Mouse (Mus musculus) CD4-positive, CD25-positive, alpha-beta regulatory T cell, adult 2 months (primary cell): Measurements from ENCODE around the gene Gipc2.

Experiments used
- DNase-seq: peaks from one replicate; pipeline ENCODE4 v3.0.0-alpha.2; 2012; ENCODE audit warnings: low read depth, low spot score

Gipc2 gene

DNA sequence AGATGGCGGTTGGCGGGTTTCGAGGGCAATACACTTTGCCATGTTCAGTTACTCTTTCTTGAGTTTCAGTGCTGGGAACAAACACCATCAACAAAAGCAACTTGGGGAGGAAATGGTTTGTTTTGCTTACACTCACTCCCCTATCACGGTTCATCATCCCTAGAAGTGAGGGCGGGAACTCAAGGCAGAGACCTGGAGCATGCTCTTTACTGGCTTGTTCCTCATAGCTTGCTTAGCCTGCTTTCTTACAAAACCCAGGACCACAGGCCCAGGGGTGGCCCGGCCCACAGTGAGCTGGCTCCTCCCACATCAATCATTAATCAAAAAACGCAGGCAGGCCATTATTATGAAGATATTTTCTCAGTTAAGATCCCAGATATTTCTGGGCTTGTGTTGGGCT, 89.9 kb downstream of the Gipc2 start:
- no peak for DNase-seq

DNA sequence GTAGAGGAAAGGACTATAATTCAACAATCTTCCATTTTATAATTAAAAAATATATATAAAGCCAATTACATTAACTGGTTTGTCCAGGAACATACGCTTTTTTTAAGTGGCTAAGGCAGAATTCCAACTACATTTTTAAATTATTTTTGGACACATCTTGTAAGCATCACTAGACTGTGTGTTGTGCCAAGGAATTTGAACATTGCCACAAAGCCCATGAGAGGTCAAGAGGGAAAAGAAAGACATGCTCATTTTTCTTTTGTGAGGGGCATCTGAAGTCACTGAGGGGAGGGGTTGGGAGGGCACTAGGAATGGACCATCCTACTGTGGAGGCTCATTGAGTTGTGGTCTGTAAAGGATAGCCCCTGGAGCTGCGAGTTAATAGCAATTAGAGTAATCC, 97.0 kb downstream of the Gipc2 start:
- no peak for DNase-seq

DNA sequence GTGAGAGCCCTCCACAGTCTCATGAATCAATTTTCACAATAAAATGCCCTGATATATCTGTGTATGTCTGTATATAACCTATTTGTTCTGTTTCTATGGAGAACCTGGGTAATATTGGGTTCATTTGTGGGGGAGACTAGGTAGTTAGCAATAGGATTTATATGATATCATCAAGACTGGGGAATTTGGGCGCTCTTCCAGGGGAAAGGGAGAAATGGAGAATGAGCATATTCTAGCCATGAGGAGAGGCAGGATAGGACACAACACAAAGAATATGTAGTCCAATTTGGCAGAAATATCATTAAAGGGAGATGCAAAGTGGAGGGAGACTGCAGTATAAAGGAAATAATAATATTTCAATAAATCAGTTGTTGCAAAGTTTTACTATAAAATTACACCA, 97.7 kb downstream of the Gipc2 start:
- DNase-seq, result no peak

DNA sequence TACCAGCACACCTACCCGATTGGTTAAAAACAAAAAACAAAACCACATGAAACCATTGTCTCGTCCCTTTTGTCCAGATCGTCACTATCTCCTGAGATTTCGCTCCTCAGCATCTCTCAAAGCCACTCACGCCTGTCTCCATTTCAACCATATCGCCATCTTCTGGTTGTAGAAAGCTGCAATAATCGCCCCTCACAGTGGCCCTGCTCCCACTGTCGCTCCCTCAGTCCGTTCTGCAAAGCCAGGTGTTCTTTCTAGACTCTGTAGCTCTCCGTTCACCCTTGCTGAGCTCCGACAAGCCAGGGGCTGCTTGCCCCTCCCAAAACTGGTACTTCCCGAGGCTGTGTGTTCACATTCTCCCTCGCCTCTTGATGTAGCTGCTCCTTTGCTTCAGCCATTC, 99.3 kb downstream of the Gipc2 start:
- DNase-seq, result no peak

DNA sequence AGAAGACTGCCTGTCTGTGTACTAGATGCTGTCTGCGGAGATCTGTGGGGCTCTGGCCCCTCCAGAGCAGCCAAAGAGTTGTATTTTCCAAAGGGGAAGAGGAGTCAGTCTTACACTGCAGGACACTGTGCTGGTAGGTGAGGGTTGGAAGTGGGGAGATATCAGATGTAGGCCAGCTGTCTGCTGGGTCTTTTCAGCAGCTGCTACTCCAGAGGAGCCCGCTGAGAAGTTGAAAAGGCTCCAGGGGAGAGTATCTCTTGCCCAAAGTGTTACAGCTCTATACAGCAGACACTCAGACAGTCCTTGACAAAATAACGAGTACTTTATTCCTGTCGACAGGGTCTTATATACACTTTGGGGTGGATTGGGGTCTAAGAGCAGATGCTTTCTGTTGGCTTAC, 100.2 kb downstream of the Gipc2 start:
- no peak for DNase-seq

DNA sequence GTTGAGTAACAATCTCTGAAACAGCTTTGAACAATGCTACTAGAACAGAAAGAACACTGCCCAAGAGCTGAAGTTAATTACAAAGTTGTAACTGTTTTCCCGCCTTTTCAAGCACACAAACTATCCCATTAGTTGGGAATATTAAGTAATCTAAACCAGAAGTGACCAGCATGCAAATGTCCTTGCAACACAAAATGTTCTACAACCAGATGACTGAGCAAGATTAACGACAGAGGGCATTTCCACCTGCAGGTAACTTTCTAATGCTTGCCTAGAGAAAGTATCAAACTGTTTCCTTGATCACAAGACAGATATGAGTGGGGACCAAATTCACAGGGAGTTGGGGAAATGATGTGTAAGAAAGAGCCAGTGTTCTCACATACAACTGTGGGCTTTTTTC, 101.9 kb downstream of the Gipc2 start:
- DNase-seq, result no peak

DNA sequence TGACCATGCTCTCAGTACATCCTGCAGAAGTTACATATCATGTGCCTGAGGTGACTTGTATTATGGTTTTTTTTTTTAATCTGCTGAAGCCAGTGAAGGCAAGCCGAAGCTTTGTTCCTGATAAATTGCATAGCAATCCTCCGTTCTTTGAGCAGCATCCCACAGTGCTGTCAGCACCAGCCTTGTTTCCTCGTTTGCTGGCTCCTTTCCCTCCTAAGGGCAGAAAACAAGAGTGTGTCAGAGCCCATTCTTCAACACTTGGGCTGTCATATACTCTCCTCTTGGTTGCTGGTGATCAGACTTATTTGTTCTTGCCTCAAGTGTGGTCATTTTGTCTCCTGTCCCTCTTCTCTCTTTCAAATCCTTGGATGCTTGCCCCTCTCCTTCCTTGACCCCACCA, 103.2 kb downstream of the Gipc2 start:
- DNase-seq, result no peak

DNA sequence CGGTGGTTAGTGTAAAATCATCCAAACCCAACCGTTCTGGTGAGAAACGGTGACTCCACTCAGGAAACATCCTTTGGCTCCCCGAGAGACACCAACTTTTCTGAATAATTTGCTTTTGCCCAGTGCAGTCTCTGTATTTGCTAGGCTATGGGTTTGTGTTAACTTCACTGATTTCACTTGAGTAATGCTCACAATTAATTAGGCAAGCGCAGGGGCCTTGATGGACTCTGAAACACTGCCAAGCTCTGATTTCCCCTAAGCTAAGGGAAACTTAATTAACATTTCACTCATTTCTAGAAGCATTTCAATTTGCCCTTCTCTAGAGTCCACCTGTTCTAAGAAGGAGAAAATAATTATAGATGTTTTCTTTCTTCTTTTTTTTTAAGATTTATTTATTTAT, 104.9 kb downstream of the Gipc2 start:
- no peak for DNase-seq

DNA sequence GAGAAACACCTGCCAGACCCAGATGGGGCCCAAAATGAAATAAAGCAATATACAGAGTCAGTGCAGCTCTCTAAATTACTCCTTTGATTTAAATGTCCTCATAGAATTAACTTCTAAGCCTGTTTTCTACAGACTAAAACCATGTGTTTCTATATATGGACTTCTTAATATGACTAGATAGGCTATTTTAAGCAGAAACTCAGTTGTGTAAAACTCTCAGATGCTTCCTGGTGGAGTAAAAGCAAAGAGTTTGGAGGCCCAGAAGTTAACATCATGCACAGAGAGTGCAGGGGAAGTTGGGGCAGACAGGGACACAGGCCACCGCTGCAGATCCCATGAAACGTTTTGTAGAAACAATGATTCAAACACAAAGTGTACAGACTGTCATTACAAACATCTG, 107.8 kb downstream of the Gipc2 start:
- DNase-seq, result no peak

DNA sequence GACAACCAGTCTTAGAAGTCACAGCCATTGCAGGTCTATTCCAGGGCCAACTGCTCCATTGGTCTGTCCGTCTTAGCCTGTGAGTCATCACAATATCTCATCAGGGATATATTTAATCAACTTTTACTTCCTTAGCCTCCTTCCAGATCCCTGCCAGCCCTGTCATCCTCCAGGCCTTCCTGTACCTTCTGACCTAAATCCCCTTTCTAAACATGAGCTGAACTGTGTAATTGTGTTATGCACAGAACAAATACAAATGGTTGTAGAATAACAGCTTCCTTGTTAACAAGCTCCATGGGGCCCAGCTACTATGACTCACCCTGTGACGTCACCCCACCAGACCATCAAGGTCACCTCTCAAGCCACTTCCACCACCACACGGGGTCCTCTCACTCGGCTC, 111.8 kb downstream of the Gipc2 start:
- DNase-seq, result no peak

DNA sequence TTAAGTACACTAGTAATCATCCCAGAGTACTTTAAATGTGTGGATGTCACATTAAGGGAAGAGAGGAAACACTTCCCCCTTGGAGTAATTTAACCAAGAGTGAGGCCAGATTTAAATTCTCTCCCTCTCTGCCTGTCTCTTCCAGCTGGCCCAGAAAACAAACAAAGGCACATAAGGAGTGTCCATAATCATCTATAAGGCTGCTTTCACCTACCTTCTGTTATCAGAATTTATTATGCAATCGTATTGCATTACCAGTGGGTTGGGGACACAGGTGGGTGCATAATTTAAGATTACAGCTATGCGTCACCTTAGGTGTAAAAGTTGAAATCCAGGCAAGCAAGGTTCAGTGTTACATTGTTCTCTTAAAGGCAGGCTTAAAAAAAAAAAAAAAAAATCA, 114.1 kb downstream of the Gipc2 start:
- DNase-seq, result no peak

DNA sequence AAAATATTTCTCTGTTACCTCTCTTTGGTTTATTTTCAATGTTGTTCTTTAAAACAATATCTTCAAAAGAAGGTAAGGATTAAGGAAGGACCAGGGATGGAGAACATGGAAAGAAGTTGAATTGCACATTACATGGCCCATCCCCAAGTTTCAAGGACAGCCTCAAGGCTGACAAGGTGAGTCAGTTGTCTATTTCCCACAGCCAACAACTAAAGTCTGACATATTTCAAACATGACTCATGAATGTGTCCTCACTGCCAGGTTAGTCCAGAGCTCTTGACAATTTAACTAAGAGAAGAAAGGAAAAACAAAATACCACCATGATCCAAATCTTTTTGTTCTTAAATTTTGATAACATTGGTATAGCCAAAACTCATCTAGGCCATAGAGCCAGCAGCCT, 118.1 kb downstream of the Gipc2 start:
- DNase-seq, result no peak

DNA sequence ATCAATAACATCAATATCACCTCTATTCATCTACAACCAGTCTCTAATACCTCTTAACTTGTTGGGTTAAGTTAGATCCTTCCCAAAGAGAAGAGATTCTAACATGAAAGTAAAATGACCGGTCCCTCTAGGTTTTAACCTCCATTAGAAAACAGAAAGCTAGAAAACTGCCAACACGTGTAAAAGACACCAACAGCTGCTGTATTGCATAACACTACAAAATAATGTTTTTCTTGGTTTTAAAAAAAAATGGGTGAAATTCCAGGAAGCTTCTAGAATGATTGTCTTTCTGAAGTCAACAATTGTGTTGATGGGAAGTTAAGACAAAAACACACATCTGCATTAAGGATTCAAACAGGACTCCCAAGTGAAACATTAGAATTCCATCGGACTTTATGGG, 119.1 kb downstream of the Gipc2 start:
- no peak for DNase-seq
